Mouse (Mus musculus): ENCODE data around the gene Asic2. TPM values are rescaled to one million over a fixed set of nuclear protein-coding genes. Genes with fewer than 3 reads are reported as not detected.
"Not testable (repeated sequence)": the region's sequence is repeated elsewhere in the genome, so short reads cannot be mapped to it uniquely, and the experiment has no call there.

Gene Asic2
- polyA plus RNA-seq, 1 experiment, result 39.7 TPM

- no peaks in the 10 kb centered on the region for H3K4me1 ChIP-seq (ENCODE audit: control insufficient read depth, insufficient read depth, low read length)
- TF ChIP-seq CTCF (IDR thresholded peaks at IDR 0.05; ENCODE audit: borderline replicate concordance, insufficient read depth, low read depth, low read length), result no peak
- TF ChIP-seq POLR2A (IDR thresholded peaks at IDR 0.05; ENCODE audit: borderline replicate concordance, insufficient read depth, low read length), result no peak
Measured at GRCm38 (mm10) chr11:81277406-81277805, 690.9 kb downstream of the Asic2 start.

GRCm38 (mm10) chr11:81272677-81273418, 695.4 kb downstream of the Asic2 start:
- H3K27ac ChIP-seq (ENCODE audit: insufficient read depth, low read length), result no peak overlapping the region
- no peak for DNase-seq
- H3K27me3 ChIP-seq (ENCODE audit: control insufficient read depth, insufficient read depth, low read length), result no peaks in the 10 kb centered on the region
- TF ChIP-seq CTCF (IDR thresholded peaks at IDR 0.05; ENCODE audit: borderline replicate concordance, insufficient read depth, low read depth, low read length) (no peak), POLR2A (IDR thresholded peaks at IDR 0.05; ENCODE audit: borderline replicate concordance, insufficient read depth, low read length) (no peak)
- no peak overlapping the region for H3K4me3 ChIP-seq (replicated peaks; ENCODE audit: insufficient read depth, low read depth, low read length)
- H3K4me1 ChIP-seq (ENCODE audit: control insufficient read depth, insufficient read depth, low read length), result no peaks in the 10 kb centered on the region
- WGBS, result 91% methylated on average over 16 of the region's 16 CpGs

More at GRCm38 (mm10) chr11:81277406-81277805, 690.9 kb downstream of the Asic2 start:
- DNase-seq, result no peak
- Histone ChIP-seq H3K27ac (ENCODE audit: insufficient read depth, low read length) (no peak overlapping the region), H3K4me3 (replicated peaks; ENCODE audit: insufficient read depth, low read depth, low read length) (no peak overlapping the region), H3K27me3 (ENCODE audit: control insufficient read depth, insufficient read depth, low read length) (no peaks in the 10 kb centered on the region)
- 45% methylated on average over 5 of the region's 5 CpGs for WGBS

GRCm38 (mm10) chr11:81271422-81271821, 696.8 kb downstream of the Asic2 start:
- TF ChIP-seq POLR2A (IDR thresholded peaks at IDR 0.05; ENCODE audit: borderline replicate concordance, insufficient read depth, low read length) (no peak), CTCF (IDR thresholded peaks at IDR 0.05; ENCODE audit: borderline replicate concordance, insufficient read depth, low read depth, low read length) (no peak)
- Histone ChIP-seq H3K4me1 (ENCODE audit: control insufficient read depth, insufficient read depth, low read length) (no peaks in the 10 kb centered on the region), H3K27me3 (ENCODE audit: control insufficient read depth, insufficient read depth, low read length) (no peaks in the 10 kb centered on the region), H3K27ac (ENCODE audit: insufficient read depth, low read length) (no peak overlapping the region), H3K4me3 (replicated peaks; ENCODE audit: insufficient read depth, low read depth, low read length) (no peak overlapping the region)
- no peak for DNase-seq
- 87% methylated on average over 1 of the region's 1 CpGs for WGBS

GRCm38 (mm10) chr11:81270518-81270917, 697.7 kb downstream of the Asic2 start:
- Histone ChIP-seq H3K4me1 (ENCODE audit: control insufficient read depth, insufficient read depth, low read length) (no peaks in the 10 kb centered on the region), H3K27me3 (ENCODE audit: control insufficient read depth, insufficient read depth, low read length) (no peaks in the 10 kb centered on the region), H3K27ac (ENCODE audit: insufficient read depth, low read length) (no peak overlapping the region), H3K4me3 (replicated peaks; ENCODE audit: insufficient read depth, low read depth, low read length) (no peak overlapping the region)
- WGBS, result 36% methylated on average over 7 of the region's 7 CpGs
- no peak for DNase-seq
- TF ChIP-seq POLR2A (IDR thresholded peaks at IDR 0.05; ENCODE audit: borderline replicate concordance, insufficient read depth, low read length) (no peak), CTCF (IDR thresholded peaks at IDR 0.05; ENCODE audit: borderline replicate concordance, insufficient read depth, low read depth, low read length) (no peak)

GRCm38 (mm10) chr11:81263757-81264156, 704.5 kb downstream of the Asic2 start:
- no peak for DNase-seq
- 62% methylated on average over 2 of the region's 2 CpGs for WGBS
- H3K27me3 ChIP-seq (ENCODE audit: control insufficient read depth, insufficient read depth, low read length), result no peaks in the 10 kb centered on the region
- no peak overlapping the region for H3K27ac ChIP-seq (ENCODE audit: insufficient read depth, low read length)
- H3K4me1 ChIP-seq (ENCODE audit: control insufficient read depth, insufficient read depth, low read length), result no peaks in the 10 kb centered on the region
- TF ChIP-seq POLR2A (IDR thresholded peaks at IDR 0.05; ENCODE audit: borderline replicate concordance, insufficient read depth, low read length) (no peak), CTCF (IDR thresholded peaks at IDR 0.05; ENCODE audit: borderline replicate concordance, insufficient read depth, low read depth, low read length) (no peak)
- no peak overlapping the region for H3K4me3 ChIP-seq (replicated peaks; ENCODE audit: insufficient read depth, low read depth, low read length)

- DNase-seq, result no peak
- Histone ChIP-seq H3K4me3 (replicated peaks; ENCODE audit: insufficient read depth, low read depth, low read length) (no peak overlapping the region), H3K27ac (ENCODE audit: insufficient read depth, low read length) (no peak overlapping the region), H3K4me1 (ENCODE audit: control insufficient read depth, insufficient read depth, low read length) (no peaks in the 10 kb centered on the region), H3K27me3 (ENCODE audit: control insufficient read depth, insufficient read depth, low read length) (no peaks in the 10 kb centered on the region)
- TF ChIP-seq CTCF (IDR thresholded peaks at IDR 0.05; ENCODE audit: borderline replicate concordance, insufficient read depth, low read depth, low read length), result no peak
- TF ChIP-seq POLR2A (IDR thresholded peaks at IDR 0.05; ENCODE audit: borderline replicate concordance, insufficient read depth, low read length), result no peak
- 90% methylated on average over 1 of the region's 1 CpGs for WGBS
Measured at GRCm38 (mm10) chr11:81263193-81263592, 705.1 kb downstream of the Asic2 start.

GRCm38 (mm10) chr11:81261259-81261658, 707.0 kb downstream of the Asic2 start:
- WGBS, result 84% methylated on average over 3 of the region's 3 CpGs
- no peaks in the 10 kb centered on the region for H3K4me1 ChIP-seq (ENCODE audit: control insufficient read depth, insufficient read depth, low read length)
- DNase-seq, result no peak
- no peak overlapping the region for H3K4me3 ChIP-seq (replicated peaks; ENCODE audit: insufficient read depth, low read depth, low read length)
- no peak overlapping the region for H3K27ac ChIP-seq (ENCODE audit: insufficient read depth, low read length)
- H3K27me3 ChIP-seq (ENCODE audit: control insufficient read depth, insufficient read depth, low read length), result no peaks in the 10 kb centered on the region
- no peak for TF ChIP-seq CTCF (IDR thresholded peaks at IDR 0.05; ENCODE audit: borderline replicate concordance, insufficient read depth, low read depth, low read length)
- no peak for TF ChIP-seq POLR2A (IDR thresholded peaks at IDR 0.05; ENCODE audit: borderline replicate concordance, insufficient read depth, low read length)

- H3K27me3 ChIP-seq (ENCODE audit: control insufficient read depth, insufficient read depth, low read length); H3K4me3 ChIP-seq (replicated peaks; ENCODE audit: insufficient read depth, low read depth, low read length); DNase-seq; H3K27ac ChIP-seq (ENCODE audit: insufficient read depth, low read length); H3K4me1 ChIP-seq (ENCODE audit: control insufficient read depth, insufficient read depth, low read length): not testable (repeated sequence)
- 96% methylated on average over 18 of the region's 18 CpGs for WGBS
Measured at GRCm38 (mm10) chr11:81241183-81241582, 727.1 kb downstream of the Asic2 start.
